23 mouse cellular contexts compared by ENCODE assay signal in genomic region chr7:80935834-80936233, GRCm38 (mm10).
"Had no signal": no experiment of that assay in that cellular context is flagged by ENCODE, and none has a peak within 500 bp of the region (broad histone marks: within the 10 kb centered on the region; RNA-seq: fewer than 3 reads in every experiment).

No protein-coding gene starts in this region.

- DNase-seq: forebrain, postnatal 0 days; gastrocnemius, adult 2 months; gastrocnemius, postnatal 10 days; gastrocnemius, postnatal 25 days; heart, adult 18-20 months; heart, postnatal 10 days; heart, postnatal 4 days; kidney, adult 18-20 months; kidney, adult 8-10 months; kidney, postnatal 10 days; kidney, postnatal 36 days; layer of hippocampus, adult 9-11 months; layer of hippocampus, postnatal 36 days had no signal

- H3K9ac ChIP-seq: forebrain, postnatal 0 days; heart, embryonic 12.5 days; hindbrain, embryonic 12.5 days; hindbrain, embryonic 14.5 days; intestine, embryonic 15.5 days; limb, embryonic 12.5 days had no signal

- H3K27ac ChIP-seq: heart, embryonic 10.5 days; hindbrain, embryonic 10.5 days; hindbrain, embryonic 12.5 days; hindbrain, embryonic 14.5 days; intestine, embryonic 15.5 days; left cerebral cortex, adult 2 months; limb, embryonic 10.5 days; limb, embryonic 12.5 days had no signal

- H3K9me3 ChIP-seq: heart, embryonic 10.5 days; heart, embryonic 12.5 days; hindbrain, embryonic 10.5 days; hindbrain, embryonic 12.5 days; intestine, embryonic 15.5 days; limb, embryonic 10.5 days; limb, embryonic 12.5 days had no signal

- H3K4me3 ChIP-seq: gastrocnemius, adult 2 months; heart, embryonic 10.5 days; heart, embryonic 12.5 days; hindbrain, embryonic 10.5 days; hindbrain, embryonic 12.5 days; intestine, embryonic 15.5 days; left cerebral cortex, adult 2 months; limb, embryonic 10.5 days; limb, embryonic 12.5 days had no signal

- H3K4me1 ChIP-seq: hindbrain, embryonic 10.5 days; hindbrain, embryonic 12.5 days; intestine, embryonic 15.5 days; limb, embryonic 10.5 days; limb, embryonic 12.5 days had no signal

- ATAC-seq: forebrain, postnatal 0 days; hindbrain, embryonic 16.5 days; intestine, embryonic 15.5 days had no signal

- H3K27me3 ChIP-seq: heart, embryonic 12.5 days; hindbrain, embryonic 12.5 days; intestine, embryonic 15.5 days; limb, embryonic 12.5 days had no signal

- H3K4me2 ChIP-seq: heart, embryonic 12.5 days; hindbrain, embryonic 12.5 days; hindbrain, embryonic 14.5 days; intestine, embryonic 15.5 days; limb, embryonic 12.5 days had no signal
